Mouse (Mus musculus): ENCODE results near the gene Glrx5. TPM values are rescaled to one million over a fixed set of nuclear protein-coding genes. Genes with fewer than 3 reads are reported as not detected.

Gene Glrx5
- polyA plus RNA-seq, 1 experiment: 245 TPM

- Histone ChIP-seq H3K4me1 (ENCODE audit: control insufficient read depth) (peaks cover 43% of the 10 kb centered on the region), H3K9me3 (ENCODE audit: control insufficient read depth, low read length) (peaks cover 14% of the 10 kb centered on the region), H3K4me3 (replicated peaks) (no peak overlapping the region), H3K36me3 (ENCODE audit: control insufficient read depth) (peaks cover 66% of the 10 kb centered on the region), H3K27me3 (ENCODE audit: control insufficient read depth) (no peaks in the 10 kb centered on the region)
- TF ChIP-seq TAL1 (IDR thresholded peaks at IDR 0.05; ENCODE audit: low read length): no peak
Measured at GRCm38 (mm10) chr12:105050898-105051297, 18.4 kb downstream of the Glrx5 start.

- Histone ChIP-seq H3K9me3 (ENCODE audit: control insufficient read depth, low read length) (0 out of 2 replicates have a peak, but pooled peaks cover 3% of the 10 kb centered on the region), H3K4me3 (replicated peaks) (no peak overlapping the region), H3K4me1 (ENCODE audit: control insufficient read depth) (peaks cover 22% of the 10 kb centered on the region), H3K36me3 (ENCODE audit: control insufficient read depth) (peaks cover 37% of the 10 kb centered on the region), H3K27me3 (ENCODE audit: control insufficient read depth) (no peaks in the 10 kb centered on the region)
- TF ChIP-seq GATA1 (IDR thresholded peaks at IDR 0.05; ENCODE audit: low read length) (no peak), TAL1 (IDR thresholded peaks at IDR 0.05; ENCODE audit: low read length) (no peak)
Measured at GRCm38 (mm10) chr12:105054041-105054440, 21.6 kb downstream of the Glrx5 start.

GRCm38 (mm10) chr12:105055308-105055707 is 22.8 kb downstream of the Glrx5 start:
- Histone ChIP-seq H3K36me3 (ENCODE audit: control insufficient read depth) (peaks cover 30% of the 10 kb centered on the region), H3K4me3 (replicated peaks) (no peak overlapping the region), H3K4me1 (ENCODE audit: control insufficient read depth) (peaks cover 15% of the 10 kb centered on the region), H3K27me3 (ENCODE audit: control insufficient read depth) (no peaks in the 10 kb centered on the region), H3K9me3 (ENCODE audit: control insufficient read depth, low read length) (0 out of 2 replicates have a peak, but pooled peaks cover 3% of the 10 kb centered on the region)
- TF ChIP-seq TAL1 (IDR thresholded peaks at IDR 0.05; ENCODE audit: low read length) (no peak), GATA1 (IDR thresholded peaks at IDR 0.05; ENCODE audit: low read length) (no peak)

GRCm38 (mm10) chr12:105060006-105060405 is 27.5 kb downstream of the Glrx5 start:
- no peak overlapping the region for H3K4me3 ChIP-seq (replicated peaks)
- TF ChIP-seq GATA1 (IDR thresholded peaks at IDR 0.05; ENCODE audit: low read length) (no peak), TAL1 (IDR thresholded peaks at IDR 0.05; ENCODE audit: low read length) (no peak)
- H3K27me3 ChIP-seq (ENCODE audit: control insufficient read depth): no peaks in the 10 kb centered on the region
- H3K36me3 ChIP-seq (ENCODE audit: control insufficient read depth): no peaks in the 10 kb centered on the region; the same call in 1 of the 2 replicates
- peaks cover 2% of the 10 kb centered on the region for H3K4me1 ChIP-seq (ENCODE audit: control insufficient read depth)
- peaks cover 2% of the 10 kb centered on the region for H3K9me3 ChIP-seq (ENCODE audit: control insufficient read depth, low read length)

- H3K36me3 ChIP-seq (ENCODE audit: control insufficient read depth): no peaks in the 10 kb centered on the region; the same call in 1 of the 2 replicates
- H3K4me3 ChIP-seq (replicated peaks): no peak overlapping the region
- H3K27me3 ChIP-seq (ENCODE audit: control insufficient read depth): no peaks in the 10 kb centered on the region
- no peak for TF ChIP-seq GATA1 (IDR thresholded peaks at IDR 0.05; ENCODE audit: low read length)
- TF ChIP-seq TAL1 (IDR thresholded peaks at IDR 0.05; ENCODE audit: low read length): no peak
- H3K4me1 ChIP-seq (ENCODE audit: control insufficient read depth): no peaks in the 10 kb centered on the region; the same call in 1 of the 2 replicates
- H3K9me3 ChIP-seq (ENCODE audit: control insufficient read depth, low read length): peaks cover 8% of the 10 kb centered on the region
Measured at GRCm38 (mm10) chr12:105063201-105064134, 31.0 kb downstream of the Glrx5 start.

GRCm38 (mm10) chr12:105064168-105064567 is 31.7 kb downstream of the Glrx5 start:
- H3K36me3 ChIP-seq (ENCODE audit: control insufficient read depth): no peaks in the 10 kb centered on the region
- peaks cover 8% of the 10 kb centered on the region for H3K9me3 ChIP-seq (ENCODE audit: control insufficient read depth, low read length)
- no peaks in the 10 kb centered on the region for H3K27me3 ChIP-seq (ENCODE audit: control insufficient read depth)
- H3K4me3 ChIP-seq (replicated peaks): no peak overlapping the region
- TF ChIP-seq TAL1 (IDR thresholded peaks at IDR 0.05; ENCODE audit: low read length): no peak
- TF ChIP-seq GATA1 (IDR thresholded peaks at IDR 0.05; ENCODE audit: low read length): no peak
- peaks cover 1% of the 10 kb centered on the region; the same call in 1 of the 2 replicates for H3K4me1 ChIP-seq (ENCODE audit: control insufficient read depth)

- no peak overlapping the region for H3K4me3 ChIP-seq (replicated peaks)
- H3K36me3 ChIP-seq (ENCODE audit: control insufficient read depth): no peaks in the 10 kb centered on the region
- no peaks in the 10 kb centered on the region for H3K27me3 ChIP-seq (ENCODE audit: control insufficient read depth)
- TF ChIP-seq TAL1 (IDR thresholded peaks at IDR 0.05; ENCODE audit: low read length) (no peak), GATA1 (IDR thresholded peaks at IDR 0.05; ENCODE audit: low read length) (no peak)
- peaks cover 1% of the 10 kb centered on the region; the same call in 1 of the 2 replicates for H3K4me1 ChIP-seq (ENCODE audit: control insufficient read depth)
- peaks cover 8% of the 10 kb centered on the region for H3K9me3 ChIP-seq (ENCODE audit: control insufficient read depth, low read length)
Measured at GRCm38 (mm10) chr12:105065119-105065518, 32.6 kb downstream of the Glrx5 start.

GRCm38 (mm10) chr12:105066523-105066922 is 34.0 kb downstream of the Glrx5 start:
- TF ChIP-seq GATA1 (IDR thresholded peaks at IDR 0.05; ENCODE audit: low read length) (no peak), TAL1 (IDR thresholded peaks at IDR 0.05; ENCODE audit: low read length) (no peak)
- Histone ChIP-seq H3K36me3 (ENCODE audit: control insufficient read depth) (no peaks in the 10 kb centered on the region), H3K4me3 (replicated peaks) (no peak overlapping the region), H3K9me3 (ENCODE audit: control insufficient read depth, low read length) (peaks cover 8% of the 10 kb centered on the region), H3K27me3 (ENCODE audit: control insufficient read depth) (no peaks in the 10 kb centered on the region), H3K4me1 (ENCODE audit: control insufficient read depth) (peaks cover 1% of the 10 kb centered on the region; the same call in 1 of the 2 replicates)

- H3K36me3 ChIP-seq (ENCODE audit: control insufficient read depth): no peaks in the 10 kb centered on the region
- peaks cover 8% of the 10 kb centered on the region for H3K9me3 ChIP-seq (ENCODE audit: control insufficient read depth, low read length)
- H3K27me3 ChIP-seq (ENCODE audit: control insufficient read depth): no peaks in the 10 kb centered on the region
- peaks cover 3% of the 10 kb centered on the region; the same call in 1 of the 2 replicates for H3K4me1 ChIP-seq (ENCODE audit: control insufficient read depth)
- no peak overlapping the region for H3K4me3 ChIP-seq (replicated peaks)
- TF ChIP-seq GATA1 (IDR thresholded peaks at IDR 0.05; ENCODE audit: low read length) (no peak), TAL1 (IDR thresholded peaks at IDR 0.05; ENCODE audit: low read length) (no peak)
Measured at GRCm38 (mm10) chr12:105068911-105069310, 36.4 kb downstream of the Glrx5 start.
